Mouse (Mus musculus): ENCODE measurements around the gene Fgd6.

Gene Fgd6

DNA sequence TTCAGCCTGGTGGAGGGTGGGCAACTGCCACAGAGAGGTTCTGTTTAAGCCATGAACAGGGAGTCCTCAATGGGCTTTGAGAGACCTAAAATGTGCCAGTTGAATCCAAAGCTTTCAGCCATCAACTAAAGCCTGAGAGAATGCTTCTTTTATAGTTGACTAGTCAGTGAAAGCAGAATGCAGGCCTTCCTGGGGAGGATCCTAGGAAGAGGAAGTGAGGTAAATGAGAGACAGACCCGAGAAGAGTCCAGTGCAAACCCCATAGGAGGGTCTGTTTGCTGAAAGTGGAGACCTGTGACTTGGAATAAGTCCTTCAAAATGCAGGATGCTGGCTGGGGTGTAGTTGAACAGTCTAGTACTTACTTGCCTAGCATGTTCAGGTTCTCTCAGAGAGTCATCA is 11.2 kb downstream of the Fgd6 start:
- DNase-seq: no peak

DNA sequence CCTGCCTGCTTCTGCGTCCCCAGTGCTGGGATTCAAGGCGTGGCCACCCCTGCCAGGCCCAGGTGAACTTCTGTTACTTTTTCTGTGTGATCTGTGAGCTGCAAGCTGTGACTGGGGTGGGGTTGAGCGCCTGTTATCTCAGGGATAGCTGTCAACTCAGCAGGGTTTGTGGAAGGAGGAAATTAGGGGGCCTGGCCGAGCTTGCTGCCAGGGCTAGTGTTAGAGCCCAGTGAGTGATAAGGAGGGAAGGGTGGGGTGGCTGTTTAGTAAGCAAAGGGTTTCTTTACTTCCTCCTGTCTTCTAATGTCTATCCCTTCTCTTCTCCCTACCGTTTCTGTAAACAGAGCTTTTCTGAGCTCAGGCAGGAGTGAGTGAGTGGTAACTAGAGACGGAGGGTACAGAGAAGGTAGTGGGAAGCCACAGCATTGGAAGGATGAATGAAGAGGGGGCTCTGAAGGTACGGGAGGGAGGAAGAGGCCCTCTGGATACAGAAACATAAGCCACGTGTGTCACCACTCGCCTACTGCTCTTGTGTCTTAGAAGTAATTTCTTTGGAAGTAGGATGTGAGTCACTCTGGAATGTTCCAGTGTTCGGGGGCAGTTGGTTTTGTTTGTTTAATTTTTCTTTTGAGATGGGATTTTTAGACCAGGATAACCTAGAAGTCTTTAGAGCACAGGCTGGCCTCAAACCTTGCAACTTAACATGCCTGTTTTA is 12.2 kb downstream of the Fgd6 start:
- no peak for DNase-seq

DNA sequence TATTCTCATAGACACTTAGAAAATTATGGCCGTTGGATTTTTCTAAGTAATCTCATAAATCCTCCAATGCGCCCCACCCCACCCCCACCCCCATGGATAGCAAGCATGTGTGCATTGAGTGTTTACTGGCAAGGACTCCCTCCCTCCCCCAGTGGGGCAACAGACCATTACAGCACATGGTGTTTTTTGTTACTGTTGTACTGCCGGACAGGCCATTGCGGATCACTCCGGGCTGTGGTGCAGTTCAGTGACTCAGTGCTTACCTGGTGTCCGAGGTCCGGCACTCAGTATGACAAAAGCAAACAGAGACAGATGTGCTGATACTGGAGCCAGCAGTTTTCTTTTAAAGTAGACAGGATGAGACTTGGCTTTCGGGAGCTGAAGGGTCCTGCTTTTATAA is 13.3 kb downstream of the Fgd6 start:
- no peak for DNase-seq

DNA sequence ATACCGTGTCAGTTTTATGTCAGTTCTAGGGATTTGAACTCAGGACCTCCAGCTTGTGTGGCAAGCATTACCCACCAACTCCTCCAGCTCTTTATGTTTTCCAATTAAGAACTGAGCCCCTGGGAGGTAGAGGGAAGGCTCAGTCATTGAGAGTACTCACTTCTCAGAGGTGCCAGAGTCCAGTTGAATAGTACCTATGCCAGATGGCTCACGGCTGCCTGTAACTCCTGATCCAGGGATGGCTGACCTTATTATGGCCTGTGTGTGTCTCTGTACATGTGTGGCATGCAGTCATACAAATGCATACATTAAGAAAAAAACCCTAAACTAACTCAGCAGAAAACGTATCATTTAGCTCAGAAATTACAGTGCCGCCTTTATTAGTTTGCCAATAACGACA is 14.9 kb downstream of the Fgd6 start:
- DNase-seq: no peak

DNA sequence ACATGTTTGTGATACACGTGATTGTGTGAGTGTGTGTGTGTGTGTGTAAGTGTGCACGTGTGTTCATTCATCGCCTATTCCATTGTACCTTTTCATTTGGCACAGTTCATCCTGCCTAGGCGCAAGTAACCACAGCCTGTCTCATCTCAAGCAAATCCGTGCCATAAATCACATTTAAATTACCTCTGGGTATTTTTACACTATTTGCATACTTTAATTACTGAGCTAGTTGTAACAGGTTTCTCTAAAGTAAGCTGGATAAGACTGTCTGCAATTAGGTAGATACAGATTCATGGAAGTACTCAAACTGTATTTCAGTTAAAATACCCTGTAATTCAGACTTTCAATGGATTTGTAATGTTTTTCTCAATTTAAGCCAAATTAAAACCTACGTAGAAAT is 20.7 kb downstream of the Fgd6 start:
- no peak for DNase-seq

DNA sequence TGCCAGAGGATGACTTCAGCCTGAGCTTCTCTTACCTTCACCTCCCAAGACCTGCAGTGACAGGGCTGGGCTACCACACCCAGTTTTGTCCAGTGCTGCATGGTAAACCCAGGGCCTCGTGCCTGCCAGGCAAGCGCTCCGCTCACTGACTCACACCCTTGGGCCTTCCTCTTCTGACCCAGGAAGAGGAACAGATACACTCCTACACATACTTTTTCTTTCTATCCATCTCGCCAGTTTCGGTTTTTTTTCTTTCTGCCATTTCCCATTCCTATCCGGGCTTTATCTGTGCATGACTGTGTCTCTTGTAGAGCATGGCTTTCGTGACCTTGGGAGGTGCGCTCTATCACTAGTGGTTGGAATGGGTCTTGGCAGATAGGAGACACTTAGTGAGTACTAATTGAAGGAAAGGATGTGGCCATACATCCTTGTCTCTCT is 23.8 kb downstream of the Fgd6 start:
- no peak for DNase-seq

DNA sequence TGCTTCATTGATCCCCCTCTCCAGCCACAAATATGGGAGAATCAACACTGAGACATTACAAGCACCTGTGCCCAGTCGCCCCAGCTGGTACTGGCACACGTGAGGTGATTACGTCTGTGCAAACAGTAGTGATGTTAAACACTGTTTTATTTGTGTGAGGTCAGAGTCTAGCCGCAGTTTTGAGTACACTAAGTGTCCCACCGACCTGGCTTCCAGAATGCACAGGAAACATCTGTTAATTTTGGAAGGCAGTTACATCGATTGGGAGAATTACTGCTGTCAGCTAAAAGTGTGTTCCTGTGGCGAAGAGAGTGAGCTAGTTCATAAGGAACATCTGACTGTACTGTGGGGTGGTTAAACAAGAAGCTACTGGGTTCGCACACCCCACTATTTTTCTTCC is 24.4 kb downstream of the Fgd6 start:
- no peak for DNase-seq

DNA sequence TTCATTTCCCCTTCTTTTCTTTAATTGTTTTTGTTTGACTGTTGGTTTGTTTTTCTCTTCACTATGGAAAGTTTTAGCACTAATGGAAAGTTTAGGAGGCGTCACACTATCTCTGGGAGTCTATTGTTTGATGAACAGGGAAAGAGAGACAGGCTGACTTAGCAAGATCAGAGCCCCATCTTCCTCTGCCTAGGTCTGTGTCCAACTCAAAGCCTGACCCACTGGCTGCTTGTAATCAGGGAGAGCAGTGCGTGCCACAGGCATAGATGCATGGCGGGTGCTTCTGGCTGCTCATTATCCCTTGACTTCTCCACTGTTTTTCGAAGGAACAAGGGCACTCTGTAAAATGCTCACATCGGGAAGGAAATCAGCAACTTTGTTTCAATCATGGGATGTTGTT is 26.6 kb downstream of the Fgd6 start:
- no peak for DNase-seq

DNA sequence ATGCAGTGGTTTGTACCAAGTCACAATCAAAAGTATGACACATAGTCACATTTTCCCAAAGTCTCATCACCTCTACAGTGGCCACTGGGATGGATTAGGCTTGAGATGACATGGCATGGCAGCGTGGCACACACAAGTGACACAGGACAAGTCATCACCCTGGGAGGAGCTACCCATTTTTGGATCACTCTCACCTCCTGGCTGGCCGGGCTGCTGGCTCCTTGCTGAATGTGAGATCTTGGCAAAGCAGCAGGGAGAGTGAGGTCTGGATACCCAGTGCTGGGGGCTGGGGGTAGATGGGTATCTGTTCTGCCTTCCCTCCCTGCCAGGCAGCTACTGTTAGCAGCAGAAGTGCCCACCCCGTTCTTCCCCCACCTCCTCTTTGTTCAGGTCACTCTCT is 31.1 kb downstream of the Fgd6 start:
- no peak for DNase-seq

DNA sequence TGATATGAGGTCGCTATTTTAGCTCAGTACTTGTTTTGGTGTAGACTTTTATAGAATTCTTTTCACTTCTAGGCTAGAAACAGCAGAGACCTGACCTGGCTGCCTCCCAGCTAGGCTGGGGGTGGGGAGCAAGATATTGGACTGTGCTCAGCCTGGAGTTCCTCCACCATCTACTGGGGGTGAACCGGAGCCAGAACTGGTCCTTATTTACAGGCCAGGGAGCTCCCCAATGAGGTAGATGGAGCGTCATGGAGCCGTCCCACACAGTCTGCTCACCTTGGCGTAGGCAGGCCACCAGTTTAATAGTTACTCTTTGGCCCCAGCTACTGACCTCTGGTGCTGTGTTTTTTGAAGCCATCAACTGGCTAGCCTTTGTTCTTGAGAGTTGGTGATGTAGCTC is 32.9 kb downstream of the Fgd6 start:
- DNase-seq: peak; percentile 41

DNA sequence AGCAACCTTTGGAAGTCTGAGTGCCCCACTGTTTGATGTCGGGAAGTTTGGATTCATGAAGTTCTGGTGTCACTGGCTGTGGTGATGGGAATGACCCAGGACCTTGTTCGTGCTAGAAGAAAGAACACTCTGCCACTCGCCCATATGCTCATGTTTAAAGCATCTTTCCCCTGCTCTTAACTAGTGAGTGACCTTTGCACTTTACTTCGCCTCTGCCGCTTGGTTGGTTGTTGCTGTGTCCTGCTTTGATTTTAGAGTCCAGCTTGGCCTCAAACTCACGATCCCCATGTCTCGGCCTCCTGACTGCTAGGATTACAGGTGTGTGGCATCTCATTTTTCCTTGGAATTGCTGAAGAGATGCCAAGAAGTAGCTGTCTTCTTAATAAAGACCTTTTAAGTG is 35.8 kb downstream of the Fgd6 start:
- DNase-seq: no peak

DNA sequence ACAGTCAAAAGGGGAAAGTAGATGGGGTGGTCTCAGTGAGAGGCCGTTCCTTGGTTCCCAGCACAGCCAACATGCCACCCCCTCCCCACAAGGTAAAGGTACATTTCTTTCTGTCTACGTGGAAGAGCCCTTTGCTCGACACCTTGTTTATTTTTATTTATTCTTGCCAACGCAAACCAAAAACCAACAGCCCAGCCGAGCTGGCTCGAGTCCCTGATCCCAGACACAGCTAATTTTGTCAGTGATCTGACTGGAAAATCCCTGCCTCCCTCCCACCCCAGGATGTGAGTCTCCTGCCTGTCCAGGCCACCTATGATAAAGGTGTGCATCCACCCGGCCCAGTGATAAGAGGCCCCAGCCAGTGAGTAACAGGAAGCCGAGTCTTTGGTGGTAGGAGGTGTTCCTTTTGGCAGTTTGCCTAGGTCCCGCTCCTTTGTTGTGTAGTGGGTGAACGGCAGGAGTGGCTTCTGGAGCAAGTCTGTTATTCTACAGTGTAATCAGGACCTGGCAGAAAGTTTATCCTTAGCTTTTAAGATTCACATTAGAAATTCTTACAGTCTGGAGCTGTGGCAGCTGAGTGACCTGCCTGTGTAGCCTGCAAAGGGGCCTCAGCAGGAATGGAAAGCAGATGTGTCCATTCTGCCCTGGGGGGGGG is 36.6 kb downstream of the Fgd6 start:
- DNase-seq: no peak

DNA sequence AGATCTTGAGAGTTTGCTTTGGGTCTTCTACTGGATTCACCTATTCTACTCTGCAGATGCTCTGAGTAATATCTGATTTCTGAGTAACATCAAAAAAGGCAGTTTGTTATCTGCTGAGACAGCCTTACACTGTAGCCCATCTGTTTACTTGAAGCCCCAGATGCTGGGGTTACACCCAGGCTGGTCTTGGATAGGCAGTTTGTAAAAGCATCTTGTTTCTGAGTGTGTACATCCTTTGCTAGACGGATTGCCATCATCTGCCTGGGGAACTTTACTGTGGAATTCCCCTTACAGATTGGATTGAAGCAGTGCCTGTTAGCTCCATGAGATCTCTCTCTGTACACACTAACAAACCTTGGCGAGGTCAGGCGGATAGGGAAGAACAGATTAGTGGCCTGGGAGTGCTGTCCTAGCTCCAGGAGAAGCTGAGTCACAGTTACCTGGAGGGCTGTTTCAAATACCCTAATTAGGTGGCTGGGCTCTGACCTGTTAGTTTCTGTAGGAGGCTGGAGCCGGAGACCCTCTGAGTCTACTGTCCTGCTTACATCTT is 37.2 kb downstream of the Fgd6 start:
- no peak for DNase-seq

DNA sequence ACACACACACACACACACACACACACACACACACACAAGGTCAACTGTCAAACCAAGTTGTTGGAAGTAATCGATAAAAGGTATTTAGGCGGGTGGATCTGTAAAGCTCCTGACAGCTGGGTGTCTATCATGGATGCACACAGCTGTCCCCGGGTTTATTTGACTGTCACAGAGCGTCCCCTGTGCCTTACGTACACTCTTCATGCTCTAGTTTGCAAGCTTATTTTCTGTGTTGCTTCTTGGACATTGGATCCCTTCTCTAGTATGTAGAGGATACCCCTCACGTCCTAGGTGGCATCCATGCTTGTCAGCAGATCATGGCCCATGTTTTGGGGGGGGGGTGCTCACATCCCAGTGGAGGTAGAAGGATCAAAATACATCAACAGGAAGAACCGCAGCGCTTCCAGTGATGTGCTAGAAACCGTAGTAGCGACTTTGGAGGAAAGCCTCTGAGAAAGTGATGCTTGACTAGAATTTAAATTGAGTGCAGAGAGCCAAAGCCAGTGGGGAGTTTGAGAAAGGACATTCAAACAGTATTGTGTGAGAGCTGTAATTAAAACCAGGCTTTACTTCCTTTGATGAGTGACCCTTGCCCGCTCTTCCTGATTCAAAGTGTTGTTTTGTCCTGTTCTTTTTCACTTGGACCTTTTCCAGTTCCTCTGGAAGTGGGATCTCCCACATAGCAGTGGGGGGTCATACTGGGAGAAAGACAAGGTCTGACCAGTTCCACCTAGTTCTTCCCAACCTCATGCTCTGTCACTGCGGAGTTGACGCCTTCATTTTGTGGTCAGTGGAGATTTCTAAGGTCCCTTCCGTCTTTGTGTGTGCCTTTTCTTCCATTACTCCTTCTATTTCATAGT is 41.4 kb downstream of the Fgd6 start:
- DNase-seq: no peak

DNA sequence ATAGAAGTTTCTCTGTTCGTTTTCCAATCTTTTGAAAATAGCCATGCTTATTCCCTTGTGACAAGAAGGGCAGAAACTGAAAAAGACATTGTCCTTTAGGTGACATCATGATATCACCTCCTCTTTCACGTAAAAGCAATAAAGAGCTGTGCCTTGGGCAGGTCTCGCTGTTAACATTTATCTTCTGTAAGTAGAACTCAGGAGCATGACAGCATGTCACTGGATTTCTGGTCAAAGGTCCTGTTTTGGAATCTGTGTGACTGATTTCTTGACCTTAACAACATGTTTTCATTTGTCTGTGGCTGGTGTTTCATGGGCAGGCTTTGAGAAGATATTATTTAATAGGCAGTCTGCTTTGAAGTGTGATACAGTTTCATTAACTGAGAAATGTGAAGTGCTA is 44.9 kb downstream of the Fgd6 start:
- DNase-seq: no peak

DNA sequence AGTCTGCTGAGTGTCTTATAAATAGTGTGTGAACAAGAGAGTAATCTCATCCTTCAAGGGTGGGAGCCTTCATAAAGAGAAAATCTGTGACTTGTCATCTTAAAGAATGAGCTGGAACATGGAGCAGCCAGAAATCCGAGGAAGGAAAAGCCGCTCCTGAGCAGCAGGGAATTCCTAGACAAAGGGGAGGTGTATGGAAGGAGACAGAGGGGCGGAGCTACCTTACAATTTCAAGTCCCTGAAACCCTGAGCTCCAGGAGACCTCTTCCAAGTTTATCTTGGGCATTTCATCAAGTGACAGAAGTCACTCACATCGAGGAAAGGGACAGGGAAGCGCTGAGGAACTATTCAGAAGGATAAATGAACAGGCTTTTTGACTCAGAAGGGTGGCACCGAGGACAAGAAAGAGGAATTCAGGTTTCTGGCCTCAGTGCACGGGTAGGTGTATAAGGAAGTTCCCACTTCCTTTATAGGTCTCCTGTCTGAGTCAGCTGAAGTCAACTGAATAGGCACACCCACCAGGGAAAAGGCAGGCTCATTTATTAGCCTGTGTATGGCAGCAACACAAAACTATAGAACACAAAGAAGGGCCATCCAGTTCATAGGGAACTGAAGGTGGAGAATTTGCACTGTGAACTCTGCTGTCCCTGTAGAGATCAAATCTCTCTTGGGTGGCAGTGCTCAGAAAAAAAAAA is 46.4 kb downstream of the Fgd6 start:
- DNase-seq: no peak

DNA sequence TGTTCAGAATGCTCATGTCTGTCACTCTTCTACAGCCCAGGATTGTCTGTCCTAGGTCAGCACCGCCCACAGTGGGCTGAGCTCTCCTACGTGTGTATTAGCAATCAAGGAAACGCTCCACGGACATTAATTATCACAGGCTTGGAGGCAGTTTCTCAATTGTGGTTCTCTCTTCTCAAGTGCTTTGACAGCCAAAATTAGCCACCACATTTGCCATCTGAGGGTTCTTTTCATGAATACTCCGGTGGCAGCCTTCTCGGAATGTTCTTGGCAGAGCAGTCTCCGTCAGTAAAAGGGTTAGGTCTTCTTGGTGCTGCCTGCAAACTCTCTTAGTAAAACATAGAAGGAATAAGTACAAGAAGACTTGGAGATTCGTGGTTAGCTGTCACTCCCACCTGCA is 50.5 kb downstream of the Fgd6 start:
- no peak for DNase-seq

DNA sequence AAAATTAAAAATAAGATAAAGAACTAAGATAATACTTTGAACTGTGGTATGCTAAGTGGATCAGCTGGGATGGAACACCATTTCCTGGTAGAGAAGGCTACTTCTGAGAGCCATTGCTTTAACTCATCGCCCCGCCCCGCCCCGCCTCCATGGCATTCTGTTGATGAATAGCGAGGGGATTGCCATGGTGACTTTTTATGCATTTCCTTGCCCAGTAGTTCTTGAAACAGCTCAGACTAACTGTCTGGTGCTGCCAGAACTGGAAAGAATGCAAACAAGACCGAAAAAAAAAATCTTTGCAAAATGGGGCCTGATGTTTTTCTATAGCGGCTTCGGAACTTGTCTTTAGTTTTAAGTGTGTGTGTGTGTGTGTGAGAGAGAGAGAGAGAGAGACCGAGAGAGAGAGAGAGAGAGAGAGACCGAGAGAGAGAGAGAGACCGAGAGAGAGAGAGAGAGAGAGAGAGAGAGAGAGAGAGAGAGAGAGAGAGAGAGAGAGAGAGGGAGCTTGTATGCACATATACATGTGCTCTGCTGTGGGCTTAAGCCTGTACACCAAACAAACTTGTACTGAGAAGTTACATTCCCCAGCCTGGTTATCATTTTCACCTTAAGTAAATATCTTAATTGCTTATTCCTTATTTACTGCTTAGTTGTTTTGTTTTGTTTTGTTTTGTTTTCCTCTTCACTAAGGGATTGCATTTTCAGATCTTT is 51.7 kb downstream of the Fgd6 start:
- DNase-seq: no peak

DNA sequence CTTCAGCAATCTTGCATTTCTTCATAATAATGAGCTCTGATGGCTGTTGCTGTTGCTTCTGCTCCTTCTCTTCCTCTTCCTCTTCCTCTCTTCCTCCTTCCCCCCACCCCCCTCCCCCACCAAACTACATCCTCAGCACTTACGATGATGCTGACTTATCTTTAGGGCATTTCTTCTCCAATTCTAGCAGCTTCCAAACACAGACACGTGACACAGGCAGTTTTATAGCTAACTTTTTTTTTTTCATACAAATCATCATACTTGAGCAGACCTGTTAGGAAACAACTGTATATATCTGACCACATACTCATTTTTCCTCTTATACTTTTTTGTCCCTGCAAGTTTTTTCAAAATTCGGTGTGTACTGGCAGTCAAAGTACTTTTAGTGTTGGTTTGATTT is 54.2 kb downstream of the Fgd6 start:
- no peak for DNase-seq

DNA sequence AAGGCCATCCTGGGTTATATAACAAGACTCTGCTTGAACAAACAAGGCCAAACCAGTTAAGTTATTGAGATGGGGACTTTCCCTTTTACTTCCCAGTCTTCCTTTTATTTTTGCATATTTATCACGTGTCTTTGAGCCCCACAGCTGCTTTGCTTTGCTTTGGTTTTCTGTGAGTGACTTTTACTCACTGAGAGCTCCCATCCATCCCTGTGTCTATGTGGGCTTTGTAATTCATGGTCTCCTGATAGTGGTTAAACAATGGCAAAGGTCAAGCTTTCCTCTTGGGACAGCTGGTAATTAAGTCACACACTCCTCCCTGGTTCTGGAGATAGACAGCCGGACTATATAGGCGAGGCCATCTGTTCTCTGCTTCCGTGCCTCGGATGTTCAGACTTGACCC is 57.7 kb downstream of the Fgd6 start:
- no peak for DNase-seq

DNA sequence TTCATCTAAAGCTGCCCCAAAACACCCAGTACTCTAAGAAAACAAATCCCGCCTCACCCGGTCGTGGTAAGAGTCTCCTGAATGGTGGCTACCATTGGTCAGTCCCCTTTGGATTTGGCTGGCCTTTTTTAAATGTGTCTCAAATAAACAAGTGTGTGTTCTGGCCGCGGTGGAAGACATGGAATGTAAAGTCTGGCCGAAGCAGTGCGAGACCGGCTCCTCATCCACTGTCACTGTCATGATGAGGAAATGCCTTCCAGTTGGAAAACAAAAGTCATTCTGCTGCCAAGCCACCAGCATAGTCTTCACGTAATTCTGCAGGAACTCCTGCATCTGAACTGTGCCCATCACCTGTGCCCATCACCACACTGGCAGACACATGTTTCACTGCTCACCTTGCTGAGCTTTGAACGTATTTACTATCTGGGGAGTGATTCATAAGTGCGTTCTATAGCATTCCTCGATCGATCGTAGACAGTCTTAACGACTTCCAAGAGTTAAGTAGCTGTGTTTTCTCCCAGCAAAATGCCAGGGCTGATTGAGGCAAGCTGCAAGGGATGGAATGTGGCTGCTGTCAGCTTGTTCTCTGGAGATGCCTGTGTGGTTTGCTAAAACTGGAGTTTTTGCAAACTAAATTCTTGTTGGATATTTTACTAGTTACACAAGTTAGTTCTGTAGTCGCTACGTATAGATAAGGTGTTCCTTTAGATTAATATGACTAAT is 60.1 kb downstream of the Fgd6 start:
- no peak for DNase-seq

All from cerebellum, adult 9-10 months (tissue).